Mouse (Mus musculus): ENCODE measurements around the gene Kcnk13.

- TF ChIP-seq CTCF (conservative IDR thresholded peaks at IDR 0.05; ENCODE audit: low read length) = no peak
- no peak for TF ChIP-seq NANOG (IDR thresholded peaks at IDR 0.05; ENCODE audit: borderline replicate concordance, low read length)
Observed at GRCm38 (mm10) chr12:100050552-100050951, 86.3 kb downstream of the Kcnk13 start.

Measured in E14TG2a.4 (cell line).